Mouse (Mus musculus) intestine, embryonic 15.5 days (tissue): Measurements from ENCODE around the gene Olfr1312. TPM values are rescaled to one million over a fixed set of nuclear protein-coding genes. Genes with fewer than 3 reads are reported as not detected.
"Not testable (repeated sequence)": the region's sequence is repeated elsewhere in the genome, so short reads cannot be mapped to it uniquely, and the experiment has no call there.

Source experiments
- ATAC-seq: fragments of 200-750 bp; cut with Nextera tagmentation; 2 replicates; pipeline ENCODE4 v1.8.0; 2017; ENCODE audit warnings: moderate TSS enrichment, moderate library complexity
- H3K27ac ChIP-seq: fragments of 300-500 bp; sonication (generic); 2 replicates; pipeline ENCODE4 v1.5.1; 2015; ENCODE audit warnings: mild to moderate bottlenecking, inconsistent platforms
- H3K27me3 ChIP-seq: fragments of 300-500 bp; sonication (generic); replicated peaks from 2 replicates; pipeline ENCODE4 v1.6.1; 2015; ENCODE audit warnings: inconsistent platforms
- H3K36me3 ChIP-seq: fragments of 300-500 bp; sonication (generic); 2 replicates; pipeline ENCODE4 v1.6.1; 2015; ENCODE audit warnings: inconsistent platforms
- H3K4me1 ChIP-seq: fragments of 300-500 bp; sonication (generic); replicated peaks from 2 replicates; pipeline ENCODE4 v1.6.1; 2015; ENCODE audit warnings: inconsistent platforms
- H3K4me2 ChIP-seq: fragments of 300-500 bp; sonication (generic); replicated peaks from 2 replicates; pipeline ENCODE4 v1.6.1; 2015; ENCODE audit warnings: mild to moderate bottlenecking, inconsistent platforms
- H3K4me3 ChIP-seq: fragments of 300-500 bp; sonication (generic); replicated peaks from 2 replicates; pipeline ENCODE4 v1.5.1; 2015; ENCODE audit warnings: inconsistent platforms
- H3K9ac ChIP-seq: fragments of 300-500 bp; sonication (generic); 2 replicates; pipeline ENCODE4 v1.6.1; 2015; ENCODE audit warnings: inconsistent platforms
- H3K9me3 ChIP-seq: fragments of 300-500 bp; sonication (generic); 2 replicates; pipeline ENCODE4 v1.6.1; 2016; ENCODE audit warnings: inconsistent platforms
- WGBS: fragments of 180-500 bp; shearing (Covaris S2); methylation state at CpG from one replicate; pipeline ENCODE4 v1.1.7; 2015; 5-methylcytosine and 5-hydroxymethylcytosine counted together
- polyA plus RNA-seq: library from polyadenylated mRNA; unstranded; fragments of >200 nt; fragmentation: Nextera tagmentation; extraction: Ambion mirVana; gene quantifications from 2 replicates; pipeline ENCODE4 v1.2.1, GENCODE M21; 2015

The Olfr1312 gene
- not detected in 2 replicates for polyA plus RNA-seq

DNA sequence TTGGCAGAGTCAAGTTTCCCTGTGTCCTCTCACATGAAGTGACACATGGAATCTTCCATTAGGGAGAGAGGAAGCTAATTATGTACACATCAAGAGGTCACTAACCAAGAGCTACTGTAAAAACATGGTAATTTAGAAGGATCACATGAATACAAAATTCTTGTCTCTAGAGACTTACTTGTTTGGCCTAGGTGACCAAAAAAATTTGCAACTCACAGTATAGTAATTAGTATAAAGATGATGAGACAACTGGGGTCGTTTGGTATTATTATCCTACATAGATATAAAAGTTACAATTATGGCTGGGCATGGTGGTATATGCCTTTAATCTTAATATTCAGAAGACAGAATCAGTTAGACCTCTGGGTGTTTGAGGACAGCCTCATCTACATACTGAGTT, at the start of gene Olfr1312:
TSS of gene Olfr1312 (minus strand) at position 101 of the 400 bp plus-strand sequence.
- Histone ChIP-seq H3K4me2 (no peak within 1 kb of the TSS), H3K4me1 (no peaks in the 10 kb centered on the region), H3K27me3 (no peaks in the 10 kb centered on the region), H3K36me3 (no peaks in the 10 kb centered on the region), H3K4me3 (no peak within 1 kb of the TSS), H3K9me3 (no peaks in the 10 kb centered on the region), H3K27ac (no peak within 1 kb of the TSS), H3K9ac (no peak within 1 kb of the TSS)
- WGBS, result 30% methylated on average over 1 of the region's 1 CpGs
- no peak for ATAC-seq

DNA sequence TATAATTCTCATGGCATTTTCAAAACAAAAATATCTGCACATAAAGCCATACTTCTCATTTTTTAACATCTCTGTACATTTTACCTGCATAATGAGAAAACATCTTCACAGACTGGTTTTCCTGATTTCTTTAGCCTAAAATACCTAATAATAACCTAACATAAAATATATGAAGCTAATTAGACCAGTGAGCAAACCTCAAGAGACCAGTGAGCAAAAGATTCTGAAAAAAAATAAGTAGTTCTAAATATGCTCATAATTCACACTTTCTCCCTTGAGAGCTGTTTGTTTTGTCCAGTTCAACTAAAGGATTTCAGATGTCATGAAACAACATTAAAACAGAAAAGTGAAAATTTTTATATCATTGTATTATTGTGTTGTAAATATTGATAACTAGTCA, 46.6 kb upstream of the Olfr1312 start, which contains the start of gene Olfr1314:
TSS of gene Olfr1314 (minus strand) at position 101 of the 400 bp plus-strand sequence.
- no peak within 1 kb of the TSS for H3K9ac ChIP-seq
- no peaks in the 10 kb centered on the region for H3K9me3 ChIP-seq
- H3K27me3 ChIP-seq, result no peaks in the 10 kb centered on the region
- H3K4me2 ChIP-seq, result no peak within 1 kb of the TSS
- ATAC-seq, result no peak
- no peaks in the 10 kb centered on the region for H3K4me1 ChIP-seq
- no peak within 1 kb of the TSS for H3K27ac ChIP-seq
- no peaks in the 10 kb centered on the region for H3K36me3 ChIP-seq
- H3K4me3 ChIP-seq, result no peak within 1 kb of the TSS

- H3K27ac ChIP-seq, result no peak within 1 kb of the TSS
- no peaks in the 10 kb centered on the region for H3K36me3 ChIP-seq
- no peaks in the 10 kb centered on the region for H3K9me3 ChIP-seq
- no peak within 1 kb of the TSS for H3K4me2 ChIP-seq
- H3K4me1 ChIP-seq, result no peaks in the 10 kb centered on the region
- no peak within 1 kb of the TSS for H3K4me3 ChIP-seq
- ATAC-seq, result no peak
- no peaks in the 10 kb centered on the region for H3K27me3 ChIP-seq
- H3K9ac ChIP-seq, result no peak within 1 kb of the TSS
Observed at GRCm38 (mm10) chr2:112077743-112078142, 27.7 kb upstream of the Olfr1312 start, which contains the start of gene Olfr1313. Gene Olfr1313 (minus strand): TSS chr2:112077843.

GRCm38 (mm10) chr2:112026971-112027370, 23.1 kb downstream of the Olfr1312 start:
- H3K36me3 ChIP-seq, H3K27ac ChIP-seq, H3K9me3 ChIP-seq, H3K4me2 ChIP-seq, H3K4me3 ChIP-seq, ATAC-seq, H3K27me3 ChIP-seq, H3K4me1 ChIP-seq, H3K9ac ChIP-seq: not testable (repeated sequence)
- 42% methylated on average over 6 of the region's 6 CpGs for WGBS

- Histone ChIP-seq H3K36me3 (no peaks in the 10 kb centered on the region), H3K4me1 (no peaks in the 10 kb centered on the region), H3K9ac (no peak within 1 kb of the TSS), H3K27me3 (no peaks in the 10 kb centered on the region), H3K9me3 (no peaks in the 10 kb centered on the region), H3K27ac (no peak within 1 kb of the TSS), H3K4me3 (no peak within 1 kb of the TSS), H3K4me2 (no peak within 1 kb of the TSS)
- no peak for ATAC-seq
- WGBS, result 84% methylated on average over 2 of the region's 2 CpGs
Observed at GRCm38 (mm10) chr2:112024312-112024711, 25.7 kb downstream of the Olfr1312 start, which contains the start of gene Olfr1311. Gene Olfr1311 (minus strand): TSS chr2:112024412.

GRCm38 (mm10) chr2:112014900-112015299, 35.1 kb downstream of the Olfr1312 start:
- 80% methylated on average over 3 of the region's 3 CpGs for WGBS
- Histone ChIP-seq H3K36me3 (no peaks in the 10 kb centered on the region), H3K27ac (no peak overlapping the region), H3K27me3 (no peaks in the 10 kb centered on the region), H3K9ac (no peak overlapping the region), H3K4me3 (no peak overlapping the region), H3K9me3 (no peaks in the 10 kb centered on the region), H3K4me2 (no peak overlapping the region), H3K4me1 (no peaks in the 10 kb centered on the region)
- ATAC-seq, result no peak

GRCm38 (mm10) chr2:112012608-112013007, 37.4 kb downstream of the Olfr1312 start, which contains the start of gene Olfr1310:
Gene Olfr1310 (minus strand): TSS chr2:112012708.
- no peak for ATAC-seq
- H3K27me3 ChIP-seq, result no peaks in the 10 kb centered on the region

DNA sequence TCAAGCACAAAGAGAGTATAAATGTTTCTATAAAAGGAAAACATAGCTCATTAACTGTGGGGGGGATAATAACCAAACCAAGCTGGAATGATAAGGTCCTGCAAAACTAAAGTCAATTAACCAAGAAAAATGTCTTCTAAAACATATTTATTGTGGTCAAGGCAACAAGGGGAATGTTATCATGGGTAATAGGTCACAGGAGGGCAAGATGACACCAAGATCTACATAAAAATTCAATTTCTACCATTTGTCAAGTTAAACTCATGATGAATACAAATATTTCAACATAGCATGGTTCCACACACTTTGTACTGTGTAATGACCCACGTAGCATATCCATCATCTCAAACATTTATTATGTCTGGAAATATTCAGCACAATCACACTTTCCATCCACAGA, 59.9 kb downstream of the Olfr1312 start, which contains the start of gene Olfr1309:
TSS of gene Olfr1309 (minus strand) at position 101 of the 400 bp plus-strand sequence.
- ATAC-seq, result no peak
- no peaks in the 10 kb centered on the region for H3K9me3 ChIP-seq
- 62% methylated on average over 1 of the region's 1 CpGs for WGBS
- H3K27me3 ChIP-seq, result no peaks in the 10 kb centered on the region
- H3K4me1 ChIP-seq, result no peaks in the 10 kb centered on the region
- H3K4me3 ChIP-seq, result no peak within 1 kb of the TSS
- no peaks in the 10 kb centered on the region for H3K36me3 ChIP-seq
- H3K4me2 ChIP-seq, result no peak within 1 kb of the TSS
- no peak within 1 kb of the TSS for H3K9ac ChIP-seq
- no peak within 1 kb of the TSS for H3K27ac ChIP-seq

More at GRCm38 (mm10) chr2:112012608-112013007, 37.4 kb downstream of the Olfr1312 start, which contains the start of gene Olfr1310:
- Histone ChIP-seq H3K4me2 (no peak within 1 kb of the TSS), H3K27ac (no peak within 1 kb of the TSS), H3K9me3 (no peaks in the 10 kb centered on the region), H3K36me3 (no peaks in the 10 kb centered on the region), H3K4me3 (no peak within 1 kb of the TSS), H3K9ac (no peak within 1 kb of the TSS), H3K4me1 (no peaks in the 10 kb centered on the region)

Other genes starting within 250 kb of the Olfr1312 start
- not detected in 2 replicates for gene Olfr1303, start 229.9 kb downstream of the Olfr1312 start, polyA plus RNA-seq
- not detected in 2 replicates for gene Olfr1305, start 173.1 kb downstream of the Olfr1312 start, polyA plus RNA-seq
- gene Olfr1306, start 134.0 kb downstream of the Olfr1312 start, polyA plus RNA-seq, result not detected in 2 replicates
- gene Olfr1307, start 100.8 kb downstream of the Olfr1312 start, polyA plus RNA-seq, result 0.01 TPM in 1 of 2 replicates, not detected in the other
- not detected in 2 replicates for gene Olfr1308, start 85.3 kb downstream of the Olfr1312 start, polyA plus RNA-seq
- not detected in 2 replicates for gene Olfr1309, start 60.0 kb downstream of the Olfr1312 start, polyA plus RNA-seq
- gene Olfr1310, start 37.5 kb downstream of the Olfr1312 start, polyA plus RNA-seq, result not detected in 2 replicates
- gene Olfr1311, start 25.8 kb downstream of the Olfr1312 start, polyA plus RNA-seq, result not detected in 2 replicates
- gene Olfr1313, start 27.6 kb upstream of the Olfr1312 start, polyA plus RNA-seq, result not detected in 2 replicates
- gene Olfr1314, start 46.5 kb upstream of the Olfr1312 start, polyA plus RNA-seq, result not detected in 2 replicates
- gene Olfr1315-ps1, start 65.2 kb upstream of the Olfr1312 start, polyA plus RNA-seq, result not detected in 2 replicates
- gene Olfr1316, start 84.7 kb upstream of the Olfr1312 start, polyA plus RNA-seq, result not detected in 2 replicates
- not detected in 2 replicates for gene Olfr1317, start 90.1 kb upstream of the Olfr1312 start, polyA plus RNA-seq
- not detected in 2 replicates for gene Olfr1318, start 104.0 kb upstream of the Olfr1312 start, polyA plus RNA-seq
- 22.8 and 23.8 TPM in 2 replicates for gene Lpcat4, start 189.2 kb upstream of the Olfr1312 start, polyA plus RNA-seq
- not detected in 2 replicates for gene Nutm1, start 209.1 kb upstream of the Olfr1312 start, polyA plus RNA-seq
- gene Nop10, start 211.7 kb upstream of the Olfr1312 start, polyA plus RNA-seq, result 256 and 271 TPM in 2 replicates
- gene Slc12a6, start 215.6 kb upstream of the Olfr1312 start, polyA plus RNA-seq, result 13.8 TPM in 2 replicates
- gene Gm21985, start 216.1 kb upstream of the Olfr1312 start, polyA plus RNA-seq, result not detected in 2 replicates